Comparison of ENCODE assay signal across 17 mouse cellular contexts in genomic region chr3:143574035-143574864, GRCm38 (mm10).
A peak's percentile ranks its signal among the peaks of the same experiment; 100 is the strongest.
DNase-seq lines count a peak whose midpoint lies in the region; ATAC-seq lines count a peak whose summit lies in the region.
"Had no signal": no experiment of that assay in that cellular context is flagged by ENCODE, and none has a peak within 500 bp of the region (broad histone marks: within the 10 kb centered on the region; RNA-seq: fewer than 3 reads in every experiment).

No protein-coding gene starts in this region.

- H3K9me3 ChIP-seq in heart, embryonic 16.5 days (replicated peaks; ENCODE audit: control insufficient read depth, low read length): no peaks in the 10 kb centered on the region
- no peaks in the 10 kb centered on the region for H3K9me3 ChIP-seq in embryonic facial prominence, embryonic 12.5 days
- H3K9me3 ChIP-seq in limb, embryonic 10.5 days (replicated peaks): no peaks in the 10 kb centered on the region
- H3K9me3 ChIP-seq in hindbrain, embryonic 16.5 days (ENCODE audit: control insufficient read depth, low read length): no peaks in the 10 kb centered on the region
- H3K9me3 ChIP-seq: midbrain, embryonic 15.5 days had no signal

- no peaks in the 10 kb centered on the region for H3K4me1 ChIP-seq in heart, embryonic 16.5 days (ENCODE audit: control insufficient read depth, insufficient read depth, low read length)
- peaks cover 6% of the 10 kb centered on the region; the same call in 1 of the 2 replicates for H3K4me1 ChIP-seq in embryonic facial prominence, embryonic 12.5 days
- peaks cover 50% of the 10 kb centered on the region for H3K4me1 ChIP-seq in limb, embryonic 10.5 days
- H3K4me1 ChIP-seq in hindbrain, embryonic 16.5 days (ENCODE audit: control insufficient read depth, insufficient read depth, low read depth, low read length): no peaks in the 10 kb centered on the region
- H3K4me1 ChIP-seq: midbrain, embryonic 15.5 days had no signal

- no peak overlapping the region for H3K9ac ChIP-seq in heart, embryonic 16.5 days (ENCODE audit: low read length)
- no peak overlapping the region for H3K9ac ChIP-seq in embryonic facial prominence, embryonic 12.5 days
- H3K9ac ChIP-seq in hindbrain, embryonic 16.5 days (ENCODE audit: low read depth, low read length): no peak overlapping the region
- H3K9ac ChIP-seq: hindbrain, embryonic 14.5 days; midbrain, embryonic 15.5 days had no signal

- 29% methylated on average over 10 of the region's 10 CpGs for WGBS in heart, embryonic 16.5 days
- 36% methylated on average over 10 of the region's 10 CpGs for WGBS in embryonic facial prominence, embryonic 12.5 days
- WGBS in limb, embryonic 10.5 days: 62% methylated on average over 10 of the region's 10 CpGs
- WGBS in hindbrain, embryonic 16.5 days: 78% methylated on average over 10 of the region's 10 CpGs

- no peaks in the 10 kb centered on the region for H3K27me3 ChIP-seq in heart, embryonic 16.5 days (ENCODE audit: control insufficient read depth, insufficient read depth, low read length)
- H3K27me3 ChIP-seq in embryonic facial prominence, embryonic 12.5 days: no peaks in the 10 kb centered on the region
- no peaks in the 10 kb centered on the region for H3K27me3 ChIP-seq in limb, embryonic 10.5 days (ENCODE audit: low read depth, poor library complexity, severe bottlenecking)
- no peaks in the 10 kb centered on the region for H3K27me3 ChIP-seq in hindbrain, embryonic 16.5 days (replicated peaks; ENCODE audit: control insufficient read depth, insufficient read depth, low read length)
- H3K27me3 ChIP-seq: midbrain, embryonic 15.5 days had no signal

- peak; percentile 8 for DNase-seq in gastrocnemius, adult 18-20 months (ENCODE audit: low spot score)
- no peak for DNase-seq in gastrocnemius, adult 8-10 months (ENCODE audit: low spot score in 2 of 2)
- DNase-seq in heart, postnatal 4 days: no peak
- no peak for DNase-seq in limb, embryonic 10.5 days (ENCODE audit: low spot score)
- no peak for DNase-seq in natural killer cell, adult 2 months (ENCODE audit: low spot score in 2 of 2)
- DNase-seq: adrenal gland, postnatal 36 days; cerebellum, adult 9-10 months; kidney, adult 9 months; lung, adult 2 months; right cerebral cortex, postnatal 14 days had no signal

- no peaks in the 10 kb centered on the region for H3K36me3 ChIP-seq in heart, embryonic 16.5 days (ENCODE audit: control insufficient read depth, insufficient read depth)
- no peaks in the 10 kb centered on the region for H3K36me3 ChIP-seq in embryonic facial prominence, embryonic 12.5 days
- no peaks in the 10 kb centered on the region for H3K36me3 ChIP-seq in limb, embryonic 10.5 days
- no peaks in the 10 kb centered on the region for H3K36me3 ChIP-seq in hindbrain, embryonic 16.5 days (ENCODE audit: control insufficient read depth, insufficient read depth, low read length)
- H3K36me3 ChIP-seq: midbrain, embryonic 15.5 days had no signal

- H3K4me2 ChIP-seq in heart, embryonic 16.5 days (ENCODE audit: low read depth, low read length): no peak overlapping the region
- no peak overlapping the region for H3K4me2 ChIP-seq in embryonic facial prominence, embryonic 12.5 days (replicated peaks)
- no peak overlapping the region for H3K4me2 ChIP-seq in hindbrain, embryonic 16.5 days (ENCODE audit: low read length)
- H3K4me2 ChIP-seq: hindbrain, embryonic 14.5 days; midbrain, embryonic 15.5 days had no signal

- 0 out of 2 replicates have a peak overlapping the region, but pooled peaks have one; percentile 42 for H3K27ac ChIP-seq in heart, embryonic 16.5 days (ENCODE audit: low read length)
- H3K27ac ChIP-seq in embryonic facial prominence, embryonic 12.5 days: peak overlapping the region; percentile 12; the same call in 1 of the 2 replicates
- peak overlapping the region; percentile 25; the same call in 1 of the 2 replicates for H3K27ac ChIP-seq in limb, embryonic 10.5 days
- H3K27ac ChIP-seq in hindbrain, embryonic 16.5 days (ENCODE audit: low read depth, low read length): no peak overlapping the region
- H3K27ac ChIP-seq: hindbrain, embryonic 14.5 days; macrophage; midbrain, embryonic 15.5 days had no signal

- ATAC-seq in heart, embryonic 16.5 days (replicated peaks; ENCODE audit: extremely low read depth, insufficient read depth, low FRiP score): no peak
- ATAC-seq in embryonic facial prominence, embryonic 12.5 days (ENCODE audit: insufficient number of reproducible peaks, insufficient read depth, low FRiP score, low TSS enrichment): no peak
- ATAC-seq in hindbrain, embryonic 16.5 days: no peak
- ATAC-seq: forebrain, embryonic 16.5 days; midbrain, embryonic 15.5 days had no signal

- H3K4me3 ChIP-seq in heart, embryonic 16.5 days (ENCODE audit: low read length): no peak overlapping the region
- H3K4me3 ChIP-seq in embryonic facial prominence, embryonic 12.5 days: no peak overlapping the region
- no peak overlapping the region for H3K4me3 ChIP-seq in limb, embryonic 10.5 days
- H3K4me3 ChIP-seq in hindbrain, embryonic 16.5 days (ENCODE audit: low read length): no peak overlapping the region
- H3K4me3 ChIP-seq: midbrain, embryonic 15.5 days had no signal
